Comparison of ENCODE assay signal across 18 mouse cellular contexts in the genomic region with DNA sequence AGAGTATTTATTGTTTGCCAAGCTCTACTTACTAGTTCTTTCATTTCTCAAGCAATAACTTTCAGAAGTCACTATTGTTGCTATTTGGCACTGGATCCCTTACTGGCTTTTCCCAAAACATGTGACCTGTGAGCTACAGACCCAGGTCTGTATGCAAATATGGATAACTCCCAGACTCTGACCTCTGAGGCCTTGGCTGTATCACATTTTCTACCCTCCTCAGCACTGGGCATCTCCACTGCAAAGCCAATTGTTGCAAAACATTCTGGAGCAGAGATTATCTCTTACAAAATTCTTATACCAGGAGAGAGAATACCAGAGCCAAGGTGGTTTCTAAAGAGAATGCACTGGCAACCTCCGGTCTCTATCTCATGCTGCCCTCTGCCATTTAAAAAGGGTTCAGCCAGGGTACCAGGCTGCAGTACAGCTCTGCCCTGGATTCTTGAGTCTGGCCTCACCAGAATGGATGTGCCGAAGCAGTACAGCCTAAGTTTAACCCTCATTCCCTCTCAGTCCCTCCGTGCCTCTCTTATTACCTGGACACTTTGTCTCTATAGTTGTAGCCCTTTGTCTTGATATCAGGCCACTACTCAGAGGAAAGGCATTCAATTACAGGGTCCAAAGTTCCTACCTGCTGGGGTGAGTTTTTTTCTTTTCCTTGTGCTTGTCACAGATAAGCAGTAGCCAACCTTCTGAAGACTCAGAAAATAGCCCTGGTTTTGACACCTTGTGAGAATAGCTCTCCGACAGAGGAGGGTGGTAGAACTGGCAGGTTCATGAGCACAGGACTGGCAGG.
DNase-seq lines count a peak whose midpoint lies in the region; ATAC-seq and TF ChIP-seq lines count a peak whose summit lies in the region.
"Had no signal": no experiment of that assay in that cellular context is flagged by ENCODE, and none has a peak within 500 bp of the region (broad histone marks: within the 10 kb centered on the region; RNA-seq: fewer than 3 reads in every experiment).

No protein-coding gene starts in this region.

- TF ChIP-seq POLR2A in liver, adult 2 months (IDR thresholded peaks at IDR 0.05; ENCODE audit: extremely low read depth, insufficient read depth, low read length), result no peak

- ATAC-seq in liver, postnatal 0 days, result no peak
- peak; percentile 98 for ATAC-seq in intestine, embryonic 15.5 days
- ATAC-seq in stomach, embryonic 14.5 days (ENCODE audit: insufficient number of reproducible peaks, insufficient read depth, low FRiP score, low read depth), result peak; percentile 61; the same call in 1 of the 2 replicates
- ATAC-seq: Patski had no signal

- no peaks in the 10 kb centered on the region for H3K79me2 ChIP-seq in liver, adult 2 months (ENCODE audit: control insufficient read depth, insufficient read depth, low read length)

- no peak overlapping the region for H3K4me2 ChIP-seq in liver, postnatal 0 days (ENCODE audit: low read depth, low read length)
- H3K4me2 ChIP-seq in intestine, embryonic 15.5 days (replicated peaks), result no peak overlapping the region
- H3K4me2 ChIP-seq in stomach, embryonic 14.5 days (replicated peaks; ENCODE audit: low read depth, low read length), result no peak overlapping the region
- H3K4me2 ChIP-seq: forebrain, embryonic 15.5 days; hindbrain, embryonic 13.5 days had no signal

- TF ChIP-seq EP300 in liver, postnatal 0 days (IDR thresholded peaks at IDR 0.05; ENCODE audit: low read depth), result no peak

- H3K36me3 ChIP-seq in liver, adult 2 months (ENCODE audit: control insufficient read depth, insufficient read depth, low read length), result no peaks in the 10 kb centered on the region
- H3K36me3 ChIP-seq in liver, postnatal 0 days (replicated peaks; ENCODE audit: insufficient read depth, low read length), result no peaks in the 10 kb centered on the region
- H3K36me3 ChIP-seq in intestine, embryonic 15.5 days, result no peaks in the 10 kb centered on the region
- H3K36me3 ChIP-seq in stomach, embryonic 14.5 days (ENCODE audit: control insufficient read depth, insufficient read depth, low read length), result no peaks in the 10 kb centered on the region
- H3K36me3 ChIP-seq: embryonic facial prominence, embryonic 10.5 days; forebrain, embryonic 15.5 days; heart, embryonic 10.5 days; hindbrain, embryonic 13.5 days had no signal

- no peaks in the 10 kb centered on the region for H3K9me3 ChIP-seq in liver, postnatal 0 days (ENCODE audit: low read length)
- H3K9me3 ChIP-seq in intestine, embryonic 15.5 days, result no peaks in the 10 kb centered on the region
- no peaks in the 10 kb centered on the region for H3K9me3 ChIP-seq in stomach, embryonic 14.5 days (ENCODE audit: control insufficient read depth, low read depth, low read length)
- H3K9me3 ChIP-seq: embryonic facial prominence, embryonic 10.5 days; forebrain, embryonic 15.5 days; heart, embryonic 10.5 days; hindbrain, embryonic 13.5 days had no signal

- DNase-seq in liver, adult 2 months (ENCODE audit: extremely low read depth, low read depth, low spot score), result peak; percentile 61
- no peak for DNase-seq in liver, postnatal 0 days
- no peak for DNase-seq in thymus, postnatal 10 days (ENCODE audit: low spot score in 2 of 2)
- DNase-seq in layer of hippocampus, adult 11-12 months (ENCODE audit: low spot score), result no peak
- DNase-seq in kidney, adult 8-10 months, result no peak
- DNase-seq: adrenal gland, adult 2 months; adrenal gland, postnatal 25 days; cerebellum, adult 2 months; gastrocnemius, postnatal 36 days; heart, adult 18-20 months; heart, postnatal 10 days had no signal

- 77% methylated on average over 4 of the region's 4 CpGs for WGBS in liver, adult 2 months
- 73% methylated on average over 4 of the region's 4 CpGs for WGBS in liver, postnatal 0 days (ENCODE audit: insufficient replicate concordance)
- WGBS in intestine, embryonic 15.5 days, result 70% methylated on average over 4 of the region's 4 CpGs
- WGBS in stomach, embryonic 14.5 days, result 81% methylated on average over 4 of the region's 4 CpGs

- H3K4me3 ChIP-seq in liver, adult 2 months (ENCODE audit: insufficient read depth, low read depth, low read length), result no peak overlapping the region
- no peak overlapping the region for H3K4me3 ChIP-seq in liver, postnatal 0 days (ENCODE audit: low read depth, low read length)
- H3K4me3 ChIP-seq in intestine, embryonic 15.5 days (replicated peaks), result no peak overlapping the region
- H3K4me3 ChIP-seq in stomach, embryonic 14.5 days (ENCODE audit: low read depth, low read length), result no peak overlapping the region
- H3K4me3 ChIP-seq: embryonic facial prominence, embryonic 10.5 days; forebrain, embryonic 15.5 days; heart, embryonic 10.5 days; hindbrain, embryonic 13.5 days had no signal

- no peaks in the 10 kb centered on the region for H3K27me3 ChIP-seq in liver, adult 2 months (ENCODE audit: control insufficient read depth, insufficient read depth, low read length)
- no peaks in the 10 kb centered on the region for H3K27me3 ChIP-seq in liver, postnatal 0 days (ENCODE audit: insufficient read depth, low read length)
- H3K27me3 ChIP-seq in intestine, embryonic 15.5 days (replicated peaks), result no peaks in the 10 kb centered on the region
- no peaks in the 10 kb centered on the region for H3K27me3 ChIP-seq in stomach, embryonic 14.5 days (ENCODE audit: control insufficient read depth, insufficient read depth, low read length)
- H3K27me3 ChIP-seq: hindbrain, embryonic 13.5 days; Patski had no signal

- H3K27ac ChIP-seq in liver, adult 2 months (replicated peaks; ENCODE audit: insufficient read depth, low read depth, low read length), result no peak overlapping the region
- no peak overlapping the region for H3K27ac ChIP-seq in liver, postnatal 0 days (ENCODE audit: low read depth)
- no peak overlapping the region for H3K27ac ChIP-seq in intestine, embryonic 15.5 days
- H3K27ac ChIP-seq in stomach, embryonic 14.5 days (ENCODE audit: low read length), result no peak overlapping the region
- H3K27ac ChIP-seq: embryonic facial prominence, embryonic 10.5 days; forebrain, embryonic 15.5 days; heart, embryonic 10.5 days; hindbrain, embryonic 13.5 days had no signal

- no peak overlapping the region for H3K9ac ChIP-seq in liver, adult 2 months (ENCODE audit: low read depth, low read length)
- no peak overlapping the region for H3K9ac ChIP-seq in liver, postnatal 0 days (replicated peaks)
- no peak overlapping the region for H3K9ac ChIP-seq in intestine, embryonic 15.5 days
- no peak overlapping the region for H3K9ac ChIP-seq in stomach, embryonic 14.5 days (replicated peaks; ENCODE audit: low read depth, low read length)
- H3K9ac ChIP-seq: forebrain, embryonic 15.5 days; hindbrain, embryonic 13.5 days had no signal

- no peak for TF ChIP-seq CTCF in liver, adult 2 months (IDR thresholded peaks at IDR 0.05; ENCODE audit: low read depth, low read length)
- no peak for TF ChIP-seq CTCF in liver, postnatal 0 days (IDR thresholded peaks at IDR 0.05; ENCODE audit: low read depth)

- H3K4me1 ChIP-seq in liver, adult 2 months (ENCODE audit: control insufficient read depth, insufficient read depth, low read length), result no peaks in the 10 kb centered on the region
- H3K4me1 ChIP-seq in liver, postnatal 0 days (ENCODE audit: insufficient read depth), result no peaks in the 10 kb centered on the region
- H3K4me1 ChIP-seq in intestine, embryonic 15.5 days (replicated peaks), result no peaks in the 10 kb centered on the region
- no peaks in the 10 kb centered on the region for H3K4me1 ChIP-seq in stomach, embryonic 14.5 days (ENCODE audit: control insufficient read depth, insufficient read depth, low read length)
- H3K4me1 ChIP-seq: embryonic facial prominence, embryonic 10.5 days; heart, embryonic 10.5 days had no signal
